Comparison of ENCODE assay signal across 12 mouse cellular contexts in the genomic region with DNA sequence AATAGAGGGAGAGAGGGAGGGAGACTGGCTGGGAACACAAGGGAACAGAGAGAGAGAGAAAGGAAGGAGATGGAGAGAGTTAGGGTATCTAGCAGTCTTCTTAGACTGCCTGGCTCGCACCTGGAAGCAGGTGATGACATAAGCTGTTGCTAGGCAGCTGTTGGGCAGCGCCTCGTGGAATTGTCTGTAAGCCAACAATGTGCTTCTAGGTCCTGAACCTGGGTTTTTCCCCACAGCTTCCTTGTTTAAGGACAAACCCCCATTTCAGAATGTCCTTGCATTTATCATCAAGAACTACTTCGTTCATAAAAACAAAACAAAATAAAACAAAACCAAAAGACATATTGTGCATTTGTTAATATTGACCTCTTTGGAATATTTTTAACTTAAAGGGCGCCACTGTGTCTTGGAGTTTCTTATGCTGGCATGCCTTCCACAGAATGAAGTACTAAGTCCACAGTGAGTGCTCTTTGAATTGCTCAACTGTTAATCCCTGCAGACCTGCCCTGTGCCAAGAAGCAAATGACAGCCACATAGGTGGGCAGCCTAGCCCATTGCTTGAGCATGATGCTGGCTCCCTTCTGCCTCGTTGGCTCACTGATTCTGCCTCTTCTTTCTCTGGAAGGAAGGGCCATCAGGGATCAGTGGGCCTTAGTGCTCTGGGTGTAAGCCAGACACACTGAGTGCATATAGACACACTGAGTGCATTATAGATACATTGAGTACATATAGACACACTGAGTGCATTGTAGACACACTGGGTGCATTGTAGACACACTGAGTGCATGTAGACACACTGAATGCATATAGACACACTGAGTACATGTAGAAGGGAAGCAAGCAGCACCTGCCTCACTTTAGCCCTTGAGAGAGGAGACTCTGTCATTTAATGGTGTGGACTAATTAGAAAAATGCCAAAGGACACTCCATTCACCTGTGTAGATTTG. TPM values are rescaled to one million over a fixed set of nuclear protein-coding genes. Genes with fewer than 3 reads are reported as not detected.
DNase-seq lines count a peak whose midpoint lies in the region; ATAC-seq and TF ChIP-seq lines count a peak whose summit lies in the region.
"Had no signal": no experiment of that assay in that cellular context is flagged by ENCODE, and none has a peak within 500 bp of the region (broad histone marks: within the 10 kb centered on the region; RNA-seq: fewer than 3 reads in every experiment).

No protein-coding gene starts in this region.

- H3K4me3 ChIP-seq in hindbrain, embryonic 16.5 days (ENCODE audit: low read length) = no peak overlapping the region
- H3K4me3 ChIP-seq in midbrain, postnatal 0 days (ENCODE audit: low read depth, low read length) = no peak overlapping the region
- H3K4me3 ChIP-seq: limb, embryonic 10.5 days had no signal

- no peaks in the 10 kb centered on the region for H3K36me3 ChIP-seq in hindbrain, embryonic 16.5 days (ENCODE audit: control insufficient read depth, insufficient read depth, low read length)
- H3K36me3 ChIP-seq in midbrain, postnatal 0 days (ENCODE audit: insufficient read depth, low read length) = no peaks in the 10 kb centered on the region
- H3K36me3 ChIP-seq: limb, embryonic 10.5 days had no signal

- TF ChIP-seq CTCF in midbrain, postnatal 0 days (IDR thresholded peaks at IDR 0.05) = no peak

- no peak overlapping the region for H3K9ac ChIP-seq in hindbrain, embryonic 16.5 days (ENCODE audit: low read depth, low read length)
- H3K9ac ChIP-seq in midbrain, postnatal 0 days (replicated peaks; ENCODE audit: low read length, poor library complexity, severe bottlenecking) = no peak overlapping the region
- H3K9ac ChIP-seq: liver, postnatal 0 days had no signal

- DNase-seq in cerebellum, postnatal 14 days = peak; percentile 25 to 26
- no peak for DNase-seq in cerebellum, adult 11 months
- DNase-seq in lung, adult 18-20 months = peak; percentile 42 to 63
- no peak for DNase-seq in lung, postnatal 25 days (ENCODE audit: low spot score)
- DNase-seq in midbrain, postnatal 0 days (ENCODE audit: low spot score) = peak; percentile 51
- no peak for DNase-seq in yolk sac, embryonic 10.5 days (ENCODE audit: low spot score)
- no peak for DNase-seq in embryo, embryonic 11 days
- DNase-seq: heart, adult 18-20 months; liver, postnatal 0 days; right cerebral cortex, postnatal 14 days had no signal

- H3K9me3 ChIP-seq in hindbrain, embryonic 16.5 days (ENCODE audit: control insufficient read depth, low read length) = peaks cover 3% of the 10 kb centered on the region; the same call in 1 of the 2 replicates
- H3K9me3 ChIP-seq in midbrain, postnatal 0 days (ENCODE audit: low read length) = no peaks in the 10 kb centered on the region
- H3K9me3 ChIP-seq: limb, embryonic 10.5 days had no signal

- no peak overlapping the region for H3K27ac ChIP-seq in hindbrain, embryonic 16.5 days (ENCODE audit: low read depth, low read length)
- no peak overlapping the region for H3K27ac ChIP-seq in midbrain, postnatal 0 days (ENCODE audit: low read depth, low read length)
- H3K27ac ChIP-seq: limb, embryonic 10.5 days had no signal

- H3K4me1 ChIP-seq in hindbrain, embryonic 16.5 days (ENCODE audit: control insufficient read depth, insufficient read depth, low read depth, low read length) = peaks cover 7% of the 10 kb centered on the region
- H3K4me1 ChIP-seq in midbrain, postnatal 0 days (ENCODE audit: insufficient read depth, low read length) = no peaks in the 10 kb centered on the region
- H3K4me1 ChIP-seq: limb, embryonic 10.5 days had no signal

- 66% methylated on average over 6 of the region's 6 CpGs for WGBS in hindbrain, embryonic 16.5 days
- WGBS in midbrain, postnatal 0 days = 57% methylated on average over 6 of the region's 6 CpGs

- H3K27me3 ChIP-seq in hindbrain, embryonic 16.5 days (replicated peaks; ENCODE audit: control insufficient read depth, insufficient read depth, low read length) = no peaks in the 10 kb centered on the region
- H3K27me3 ChIP-seq in midbrain, postnatal 0 days (ENCODE audit: insufficient read depth, low read length) = no peaks in the 10 kb centered on the region

- no peak overlapping the region for H3K4me2 ChIP-seq in hindbrain, embryonic 16.5 days (ENCODE audit: low read length)
- no peak overlapping the region for H3K4me2 ChIP-seq in midbrain, postnatal 0 days (ENCODE audit: low read depth, low read length, poor library complexity, severe bottlenecking)

- ATAC-seq in hindbrain, embryonic 16.5 days = peak; percentile 48
- ATAC-seq in midbrain, postnatal 0 days (ENCODE audit: low FRiP score) = peak; percentile 20; the same call in 1 of the 2 replicates
- ATAC-seq: liver, postnatal 0 days had no signal

RNA-seq across cellular contexts. Expression of a gene that starts 29.5 kb away (rescaled TPM):
- polyA plus RNA-seq in hindbrain, embryonic 16.5 days (2015; fragmentation: Nextera tagmentation; extraction: Ambion mirVana) = 18.6 and 23.0 TPM in 2 replicates
- total RNA-seq in midbrain, postnatal 0 days (2014; rRNA removed) = 43.7 and 45.5 TPM in 2 replicates
- 26.6 and 28.0 TPM in 2 replicates for polyA plus RNA-seq in midbrain, postnatal 0 days (2015; fragmentation: Nextera tagmentation; extraction: Ambion mirVana)

Comparison
In these comparisons a context has a peak if more than half of its experiments do, and no peak if none do; other contexts are left out.
1. DNase-seq: peak in cerebellum, postnatal 14 days (2 of 2), lung, adult 18-20 months (2 of 2) and midbrain, postnatal 0 days (single experiment); none in cerebellum, adult 11 months (single experiment), lung, postnatal 25 days (single experiment), yolk sac, embryonic 10.5 days (single experiment) and embryo, embryonic 11 days (single experiment).